Mouse (Mus musculus) MEL (cell line): ENCODE measurements at regions not wholly inside any gene's neighbourhood (a gene's known extent, or its start where the extent isn't known, plus 50 kb on each side); places are given as distances from the start of the nearest gene placed in this dataset.

ENCODE experiments used
- DNase-seq: peaks from one replicate; pipeline ENCODE4 v3.0.0; 2011; ENCODE audit warnings: low read depth, low spot score
- H3K27ac ChIP-seq: 2 replicates; pipeline ENCODE4 v1.5.1; 2012; ENCODE audit warnings: low read depth, mild to moderate bottlenecking, control low read depth, low read length, moderate library complexity; ENCODE audit not compliant: control insufficient read depth
- H3K27me3 ChIP-seq, 2 experiments: fragments of 150-350 bp in 1 of 2; sonication (generic) in 1 of 2; 2 replicates each; pipeline ENCODE4 v1.6.1; 2012; ENCODE audit warnings: low read length in 2 of 2, mild to moderate bottlenecking in 2 of 2, improper control_type of control experiment in 1 of 2, moderate library complexity in 1 of 2; ENCODE audit not compliant: insufficient read depth in 2 of 2, control insufficient read depth in 1 of 2
- H3K36me3 ChIP-seq, 2 experiments: 2 replicates each; pipeline ENCODE4 v1.6.1; 2012 to 2014; ENCODE audit warnings: low read length in 2 of 2, improper control_type of control experiment in 1 of 2, inconsistent platforms in 1 of 2, mild to moderate bottlenecking in 1 of 2; ENCODE audit not compliant: insufficient read depth in 2 of 2, control insufficient read depth in 1 of 2
- H3K4me1 ChIP-seq, 2 experiments: fragments of 150-350 bp in 1 of 2; sonication (generic) in 1 of 2; 2 replicates each; pipeline ENCODE4 v1.6.1; 2012; ENCODE audit warnings: low read length in 2 of 2, improper control_type of control experiment in 1 of 2, mild to moderate bottlenecking in 1 of 2; ENCODE audit not compliant: insufficient read depth in 2 of 2, control insufficient read depth in 1 of 2
- H3K4me3 ChIP-seq, 2 experiments: fragments of 150-350 bp in 1 of 2; sonication (generic) in 1 of 2; 2 replicates each; pipeline ENCODE4 v1.5.1; 2012; ENCODE audit warnings: low read depth in 2 of 2, low read length in 2 of 2, mild to moderate bottlenecking in 2 of 2, moderate library complexity in 2 of 2, control low read depth in 1 of 2, improper control_type of control experiment in 1 of 2; ENCODE audit not compliant: control insufficient read depth in 1 of 2, insufficient read depth in 1 of 2
- H3K79me2 ChIP-seq: 2 replicates; pipeline ENCODE4 v1.6.1; 2012; ENCODE audit warnings: mild to moderate bottlenecking, low read length, moderate library complexity; ENCODE audit not compliant: control insufficient read depth, poor library complexity, insufficient read depth
- H3K9ac ChIP-seq: 2 replicates; pipeline ENCODE4 v1.6.1; 2012; ENCODE audit warnings: low read depth, mild to moderate bottlenecking, control low read depth, low read length, moderate library complexity; ENCODE audit not compliant: control insufficient read depth, poor library complexity, severe bottlenecking
- H3K9me3 ChIP-seq: fragments of 150-350 bp; sonication (generic); replicated peaks from 2 replicates; pipeline ENCODE4 v1.6.1; 2012; ENCODE audit warnings: mild to moderate bottlenecking, low read length, improper control_type of control experiment, moderate library complexity; ENCODE audit not compliant: insufficient read depth
- BHLHE40 ChIP-seq: IDR thresholded peaks from 2 replicates; pipeline ENCODE4 v1.6.1; 2012; ENCODE audit warnings: low read depth, mild to moderate bottlenecking, inconsistent platforms, low read length, improper control_type of control experiment, borderline replicate concordance
- CHD1 ChIP-seq: IDR thresholded peaks from 2 replicates; pipeline ENCODE4 v1.6.1; 2012; ENCODE audit warnings: low read depth, mild to moderate bottlenecking, inconsistent platforms, low read length, improper control_type of control experiment
- GABPA ChIP-seq: IDR thresholded peaks from 2 replicates; pipeline ENCODE4 v1.6.1; 2012; ENCODE audit warnings: low read depth, mild to moderate bottlenecking, inconsistent platforms, low read length, improper control_type of control experiment, moderate library complexity
- JUND ChIP-seq: IDR thresholded peaks from 2 replicates; pipeline ENCODE4 v1.6.1; 2011; ENCODE audit warnings: low read depth, mild to moderate bottlenecking, improper control_type of control experiment, low read length
- KAT2A ChIP-seq: conservative IDR thresholded peaks from 2 replicates; pipeline ENCODE4 v1.6.1; 2012; ENCODE audit warnings: low read depth, low read length, improper control_type of control experiment, inconsistent platforms
- MAFK ChIP-seq: IDR thresholded peaks from 2 replicates; pipeline ENCODE4 v1.6.1; 2011; ENCODE audit warnings: low read depth, mild to moderate bottlenecking, low read length, improper control_type of control experiment, borderline replicate concordance
- MAX ChIP-seq: IDR thresholded peaks from 2 replicates; pipeline ENCODE4 v1.6.1; 2011; ENCODE audit warnings: low read length, improper control_type of control experiment
- MAZ ChIP-seq: IDR thresholded peaks from 2 replicates; pipeline ENCODE4 v1.6.1; 2012; ENCODE audit warnings: low read depth, mild to moderate bottlenecking, inconsistent platforms, low read length, improper control_type of control experiment
- MYC ChIP-seq: IDR thresholded peaks from 2 replicates; pipeline ENCODE4 v1.6.1; 2011; ENCODE audit warnings: low read depth, mild to moderate bottlenecking, low read length, improper control_type of control experiment, moderate library complexity
- NELFE ChIP-seq: IDR thresholded peaks from 2 replicates; pipeline ENCODE4 v1.6.1; 2011; ENCODE audit warnings: low read depth, low read length, improper control_type of control experiment
- NRF1 ChIP-seq: IDR thresholded peaks from 2 replicates; pipeline ENCODE4 v1.6.1; 2014; ENCODE audit warnings: low read depth, mild to moderate bottlenecking, inconsistent platforms, low read length, improper control_type of control experiment, moderate library complexity; ENCODE audit not compliant: poor library complexity, insufficient read depth, severe bottlenecking
- RAD21 ChIP-seq: IDR thresholded peaks from 2 replicates; pipeline ENCODE4 v1.6.1; 2011; ENCODE audit warnings: mild to moderate bottlenecking, low read depth, low read length, improper control_type of control experiment
- SIN3A ChIP-seq: IDR thresholded peaks from 2 replicates; pipeline ENCODE4 v1.6.1; 2012; ENCODE audit warnings: low read length, improper control_type of control experiment, inconsistent platforms
- SMC3 ChIP-seq: IDR thresholded peaks from 2 replicates; pipeline ENCODE4 v1.6.1; 2011; ENCODE audit warnings: low read depth, low read length, improper control_type of control experiment
- TAL1 ChIP-seq: IDR thresholded peaks from 2 replicates; pipeline ENCODE4 v1.6.1; 2012; ENCODE audit warnings: mild to moderate bottlenecking, inconsistent platforms, low read length, moderate library complexity, mixed read lengths
- TBP ChIP-seq: IDR thresholded peaks from 2 replicates; pipeline ENCODE4 v1.8.0; 2011; ENCODE audit warnings: low read depth, low read length, improper control_type of control experiment
- TCF12 ChIP-seq: IDR thresholded peaks from 2 replicates; pipeline ENCODE4 v1.6.1; 2014; ENCODE audit warnings: low read depth, mild to moderate bottlenecking, inconsistent platforms, low read length, improper control_type of control experiment, moderate library complexity
- UBTF ChIP-seq: IDR thresholded peaks from 2 replicates; pipeline ENCODE4 v1.6.1; 2012; ENCODE audit warnings: low read depth, mild to moderate bottlenecking, inconsistent platforms, low read length, improper control_type of control experiment, moderate library complexity, borderline replicate concordance; ENCODE audit not compliant: insufficient read depth
- USF1 ChIP-seq: IDR thresholded peaks from 2 replicates; pipeline ENCODE4 v1.6.1; 2014; ENCODE audit warnings: low read depth, mild to moderate bottlenecking, inconsistent platforms, low read length, improper control_type of control experiment, moderate library complexity
- USF2 ChIP-seq, 2 experiments: IDR thresholded peaks; 2 replicates each; pipeline ENCODE4 v1.6.1; 2011 to 2012; ENCODE audit warnings: improper control_type of control experiment in 2 of 2, low read length in 2 of 2, borderline replicate concordance in 1 of 2, inconsistent platforms in 1 of 2, low read depth in 1 of 2, mild to moderate bottlenecking in 1 of 2; ENCODE audit not compliant: insufficient read depth in 1 of 2
- ZNF384 ChIP-seq: IDR thresholded peaks from 2 replicates; pipeline ENCODE4 v1.6.1; 2012; ENCODE audit warnings: low read depth, mild to moderate bottlenecking, inconsistent platforms, low read length, improper control_type of control experiment

- no peak for DNase-seq
- no peak overlapping the region for H3K27ac ChIP-seq
- no peaks in the 10 kb centered on the region for H3K9me3 ChIP-seq
- no peak overlapping the region for H3K9ac ChIP-seq
- H3K4me1 ChIP-seq = no peaks in the 10 kb centered on the region
- no peak overlapping the region for H3K4me3 ChIP-seq
- no peak for TF ChIP-seq MAZ
- TF ChIP-seq MAFK = no peak
- TF ChIP-seq ZNF384 = no peak
- no peak for TF ChIP-seq GABPA
- no peak for TF ChIP-seq JUND
- TF ChIP-seq SIN3A = no peak
- no peak for TF ChIP-seq NRF1
- no peak for TF ChIP-seq RAD21
- no peak for TF ChIP-seq TAL1
- TF ChIP-seq SMC3 = no peak
- TF ChIP-seq NELFE = no peak
- no peak for TF ChIP-seq TCF12
- no peaks in the 10 kb centered on the region for H3K36me3 ChIP-seq
- H3K27me3 ChIP-seq = no peaks in the 10 kb centered on the region; a peak in 1 of 4 replicates
- H3K79me2 ChIP-seq = no peaks in the 10 kb centered on the region
Measured at GRCm38 (mm10) chr9:41268112-41268511, 106.6 kb upstream of the Ubash3b start.

GRCm38 (mm10) chr9:41264485-41264884 lies 103.0 kb upstream of the Ubash3b start:
- H3K79me2 ChIP-seq = no peaks in the 10 kb centered on the region
- H3K27ac ChIP-seq = no peak overlapping the region
- no peaks in the 10 kb centered on the region for H3K9me3 ChIP-seq
- H3K4me1 ChIP-seq = no peaks in the 10 kb centered on the region
- no peak for DNase-seq
- no peak overlapping the region for H3K4me3 ChIP-seq
- no peak overlapping the region for H3K9ac ChIP-seq
- H3K36me3 ChIP-seq = no peaks in the 10 kb centered on the region
- TF ChIP-seq BHLHE40 = no peak
- TF ChIP-seq CHD1 = no peak
- TF ChIP-seq UBTF = no peak
- no peak for TF ChIP-seq TBP
- H3K27me3 ChIP-seq = no peaks in the 10 kb centered on the region; a peak in 1 of 4 replicates

- Histone ChIP-seq H3K4me1 (no peaks in the 10 kb centered on the region), H3K9me3 (no peaks in the 10 kb centered on the region), H3K36me3 (no peaks in the 10 kb centered on the region), H3K27ac (no peak overlapping the region), H3K79me2 (no peaks in the 10 kb centered on the region), H3K9ac (no peak overlapping the region), H3K27me3 (no peaks in the 10 kb centered on the region)
- DNase-seq = no peak
- TF ChIP-seq KAT2A = no peak
- TF ChIP-seq MAFK = no peak
- no peak for TF ChIP-seq USF1
- no peak for TF ChIP-seq MAX
- TF ChIP-seq USF2 (IDR thresholded peaks at IDR 0.05; ENCODE audit: borderline replicate concordance in 1 of 2, insufficient read depth in 1 of 2, low read depth in 1 of 2, low read length in 2 of 2) = no peak
- no peak for TF ChIP-seq MYC
- TF ChIP-seq MAZ = no peak
- TF ChIP-seq, all 39 proteins: peak for 0
- no peak overlapping the region for H3K4me3 ChIP-seq
Measured at GRCm38 (mm10) chr9:41257244-41257643, 95.7 kb upstream of the Ubash3b start.
